Mouse (Mus musculus) layer of hippocampus, adult 9-10 months (tissue): Measurements from ENCODE around the gene Il17ra.

Source experiments
- DNase-seq: peaks from one replicate; pipeline ENCODE4 v3.0.0; 2022; ENCODE audit warnings: low spot score

The Il17ra gene

DNA sequence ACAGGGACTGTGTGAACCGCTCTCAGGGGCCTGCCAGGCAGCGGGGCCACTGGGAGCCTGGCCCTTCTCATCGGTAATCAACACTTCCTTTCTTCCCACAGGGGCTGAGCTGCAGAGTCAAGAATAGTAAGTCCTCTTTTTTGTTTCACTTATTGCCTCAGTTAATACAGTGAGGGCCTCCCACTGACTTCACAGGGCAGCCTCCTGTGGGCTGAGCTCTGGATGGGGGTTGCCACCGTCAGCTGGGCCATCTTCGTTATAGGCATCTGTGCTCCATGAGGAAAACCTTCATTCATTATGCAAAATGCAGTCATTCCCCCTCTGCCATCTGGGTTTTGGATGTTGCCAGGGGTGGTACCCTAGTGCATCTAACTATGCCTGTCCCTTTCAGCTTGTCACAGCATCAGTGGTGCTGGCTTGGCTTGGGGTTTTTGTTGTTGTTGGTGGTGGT, 9.0 kb downstream of the Il17ra start:
- DNase-seq = no peak

DNA sequence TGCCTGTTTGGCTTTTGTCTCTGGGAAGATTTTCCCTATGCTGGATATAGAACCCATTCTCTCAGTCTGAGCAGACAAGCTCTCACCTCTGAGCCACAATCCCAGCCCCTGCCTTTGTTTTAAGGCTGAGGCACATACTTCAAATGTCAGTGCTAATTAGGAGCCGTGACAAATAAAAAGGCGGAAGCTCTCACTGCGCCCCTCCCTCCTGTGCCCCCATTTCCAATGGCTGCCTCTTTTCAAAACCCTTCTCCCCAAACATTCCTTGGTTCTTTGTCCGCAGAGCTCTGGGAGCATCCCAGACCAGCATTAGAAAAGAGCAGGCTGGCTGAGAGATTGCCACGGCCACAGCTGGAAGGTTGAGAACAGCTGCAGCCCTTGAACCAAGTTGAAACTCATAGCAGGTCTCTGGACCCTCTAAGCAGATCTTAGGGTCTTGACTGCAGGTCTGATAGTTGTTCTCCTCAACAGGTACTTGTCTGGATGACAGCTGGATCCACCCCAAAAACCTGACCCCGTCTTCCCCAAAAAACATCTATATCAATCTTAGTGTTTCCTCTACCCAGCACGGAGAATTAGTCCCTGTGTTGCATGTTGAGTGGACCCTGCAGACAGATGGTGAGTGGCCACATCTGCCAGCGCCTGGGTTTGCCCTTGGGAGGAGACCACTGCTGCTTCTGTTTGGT, 9.6 kb downstream of the Il17ra start:
- DNase-seq = no peak

GRCm38 (mm10) chr6:120473427-120473826, 10.4 kb downstream of the Il17ra start:
- DNase-seq = no peak

DNA sequence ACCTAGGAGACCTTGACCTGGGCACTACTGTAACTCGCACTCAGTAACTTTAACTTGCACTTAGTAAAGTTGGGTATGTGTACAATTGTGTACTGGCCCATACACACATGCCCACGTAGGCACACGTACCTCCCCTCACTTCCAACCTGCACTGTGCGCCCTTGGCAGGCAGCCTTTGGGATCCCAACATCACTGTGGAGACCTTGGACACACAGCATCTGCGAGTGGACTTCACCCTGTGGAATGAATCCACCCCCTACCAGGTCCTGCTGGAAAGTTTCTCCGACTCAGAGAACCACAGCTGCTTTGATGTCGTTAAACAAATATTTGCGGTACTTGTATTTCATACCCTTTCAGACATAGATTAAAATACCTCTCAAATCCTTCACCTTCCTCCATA, 12.2 kb downstream of the Il17ra start:
- no peak for DNase-seq

GRCm38 (mm10) chr6:120479302-120479701, 16.3 kb downstream of the Il17ra start:
- no peak for DNase-seq

DNA sequence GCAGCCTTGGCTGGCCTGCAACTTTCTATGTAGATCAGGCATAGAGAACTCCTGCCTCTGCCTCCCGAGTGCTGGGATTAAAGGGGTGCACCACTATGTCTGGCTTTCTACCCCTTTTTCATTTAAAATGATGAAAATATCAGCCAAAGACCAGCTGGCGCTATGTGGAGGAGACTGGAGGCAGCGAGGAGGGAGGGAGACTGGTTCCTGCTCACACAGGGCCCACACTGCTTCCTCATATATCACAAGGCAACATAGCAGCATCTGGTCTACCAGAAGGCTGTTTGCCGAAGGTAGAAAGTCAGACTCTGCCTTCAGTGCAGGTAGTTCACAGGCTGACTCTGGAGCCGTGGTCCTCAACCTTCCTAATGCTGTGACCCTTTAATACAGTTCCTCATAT, 17.3 kb downstream of the Il17ra start:
- DNase-seq = no peak

DNA sequence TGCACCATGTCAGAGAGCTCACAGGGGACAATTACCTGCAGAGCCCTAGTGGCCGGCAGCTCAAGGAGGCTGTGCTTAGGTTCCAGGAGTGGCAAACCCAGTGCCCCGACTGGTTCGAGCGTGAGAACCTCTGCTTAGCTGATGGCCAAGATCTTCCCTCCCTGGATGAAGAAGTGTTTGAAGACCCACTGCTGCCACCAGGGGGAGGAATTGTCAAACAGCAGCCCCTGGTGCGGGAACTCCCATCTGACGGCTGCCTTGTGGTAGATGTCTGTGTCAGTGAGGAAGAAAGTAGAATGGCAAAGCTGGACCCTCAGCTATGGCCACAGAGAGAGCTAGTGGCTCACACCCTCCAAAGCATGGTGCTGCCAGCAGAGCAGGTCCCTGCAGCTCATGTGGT, 18.5 kb downstream of the Il17ra start:
- DNase-seq = no peak

DNA sequence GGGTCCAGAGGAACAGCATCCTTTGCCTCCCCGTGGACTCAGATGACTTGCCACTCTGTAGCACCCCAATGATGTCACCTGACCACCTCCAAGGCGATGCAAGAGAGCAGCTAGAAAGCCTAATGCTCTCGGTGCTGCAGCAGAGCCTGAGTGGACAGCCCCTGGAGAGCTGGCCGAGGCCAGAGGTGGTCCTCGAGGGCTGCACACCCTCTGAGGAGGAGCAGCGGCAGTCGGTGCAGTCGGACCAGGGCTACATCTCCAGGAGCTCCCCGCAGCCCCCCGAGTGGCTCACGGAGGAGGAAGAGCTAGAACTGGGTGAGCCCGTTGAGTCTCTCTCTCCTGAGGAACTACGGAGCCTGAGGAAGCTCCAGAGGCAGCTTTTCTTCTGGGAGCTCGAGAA, 19.0 kb downstream of the Il17ra start:
- DNase-seq = no peak

GRCm38 (mm10) chr6:120482756-120483155, 19.7 kb downstream of the Il17ra start:
- no peak for DNase-seq

GRCm38 (mm10) chr6:120483211-120483626, 20.2 kb downstream of the Il17ra start:
- peak; percentile 66 for DNase-seq

- no peak for DNase-seq
Observed at GRCm38 (mm10) chr6:120485038-120485437, 22.0 kb downstream of the Il17ra start.

DNA sequence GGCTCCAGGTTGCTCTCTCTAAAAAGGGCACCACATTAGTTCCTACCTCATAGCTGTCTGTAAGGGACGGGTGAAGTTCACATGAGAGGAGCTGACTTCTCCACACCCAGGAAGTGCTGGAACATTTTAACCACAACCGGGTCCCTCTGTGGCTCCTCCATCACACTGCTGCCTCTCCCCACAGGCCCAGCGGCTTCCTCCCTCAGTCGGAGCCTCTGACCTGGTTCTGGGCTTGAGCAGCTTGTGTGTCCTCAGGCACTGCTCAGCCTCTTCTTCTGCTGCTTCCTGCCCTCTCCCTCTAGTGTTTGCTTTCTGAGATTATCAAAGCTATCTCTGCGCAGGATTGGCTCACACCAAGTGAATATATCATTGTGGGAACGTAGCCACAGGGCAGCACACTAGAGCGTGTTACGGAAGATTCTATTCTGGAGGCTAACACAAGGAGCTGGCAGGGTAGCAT, 23.0 kb downstream of the Il17ra start:
- DNase-seq = no peak

- DNase-seq = no peak
Observed at GRCm38 (mm10) chr6:120488647-120489046, 25.6 kb downstream of the Il17ra start.

GRCm38 (mm10) chr6:120489461-120489860, 26.4 kb downstream of the Il17ra start:
- no peak for DNase-seq

DNA sequence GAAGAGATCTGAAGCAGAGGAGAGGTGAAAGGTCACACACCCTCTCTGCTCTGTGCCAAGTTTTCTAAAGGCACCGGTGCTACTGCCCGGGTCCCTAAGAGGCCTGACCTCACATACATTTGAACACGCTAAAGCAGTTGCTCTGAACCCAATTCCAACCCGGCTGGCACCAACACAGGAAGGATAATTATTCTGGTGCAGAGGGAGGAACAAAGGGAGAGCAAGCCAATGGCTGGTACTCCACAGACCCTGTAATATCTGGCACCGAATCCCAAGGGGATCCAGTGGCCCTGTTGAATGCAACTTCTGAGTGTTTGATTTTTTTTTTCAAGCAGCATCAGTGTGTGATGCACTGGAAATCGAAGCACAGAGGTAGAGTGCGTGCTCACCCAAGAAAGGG, 28.0 kb downstream of the Il17ra start:
- DNase-seq = no peak

GRCm38 (mm10) chr6:120491862-120492498, 28.9 kb downstream of the Il17ra start:
- DNase-seq = no peak

- DNase-seq = no peak
Observed at GRCm38 (mm10) chr6:120492499-120493373, 29.7 kb downstream of the Il17ra start.

DNA sequence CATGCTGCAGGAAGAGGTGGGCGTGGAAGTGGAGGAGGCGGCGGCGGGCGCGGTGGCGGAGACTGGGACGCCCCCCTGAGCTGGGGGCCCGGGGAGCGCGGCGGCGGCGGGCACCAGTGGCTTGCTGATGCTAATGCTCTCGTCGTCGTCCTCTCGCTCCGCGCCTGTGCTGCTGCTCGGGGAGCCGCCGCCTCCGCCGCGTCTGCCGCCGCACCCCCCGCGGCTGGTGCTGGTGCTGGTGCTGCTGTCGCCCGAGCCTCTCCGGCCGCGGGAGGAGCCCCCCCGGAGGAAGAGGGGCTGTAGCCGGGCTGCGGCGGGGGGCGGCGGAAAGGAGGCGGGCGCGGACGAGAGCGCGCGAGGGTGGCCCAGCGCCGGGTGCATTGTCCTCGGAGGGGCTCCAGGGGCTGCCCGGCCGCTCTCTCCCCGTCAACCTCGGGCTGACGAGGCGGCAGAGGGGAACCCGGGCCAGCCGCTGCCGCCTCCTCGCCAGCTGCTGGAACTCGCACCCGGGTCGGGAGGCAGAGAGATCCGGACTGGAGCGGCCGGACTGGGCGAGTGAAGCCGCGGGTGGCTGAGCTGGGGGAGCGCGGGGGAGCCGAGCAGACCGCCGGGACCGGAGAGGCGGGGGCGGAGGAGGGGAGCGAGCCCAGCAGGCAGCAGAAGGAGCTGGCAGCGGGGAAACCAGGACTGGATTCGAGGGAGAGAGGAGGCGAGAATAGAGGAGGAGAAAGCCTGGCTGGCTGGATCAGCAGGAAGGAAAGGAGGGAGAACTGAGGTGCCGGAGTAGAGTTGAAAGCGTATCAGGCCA, 30.5 kb downstream of the Il17ra start, which contains the start of gene Tmem121b:
TSS of gene Tmem121b (minus strand) at position 434 of the 808 bp plus-strand sequence.
- no peak for DNase-seq

DNA sequence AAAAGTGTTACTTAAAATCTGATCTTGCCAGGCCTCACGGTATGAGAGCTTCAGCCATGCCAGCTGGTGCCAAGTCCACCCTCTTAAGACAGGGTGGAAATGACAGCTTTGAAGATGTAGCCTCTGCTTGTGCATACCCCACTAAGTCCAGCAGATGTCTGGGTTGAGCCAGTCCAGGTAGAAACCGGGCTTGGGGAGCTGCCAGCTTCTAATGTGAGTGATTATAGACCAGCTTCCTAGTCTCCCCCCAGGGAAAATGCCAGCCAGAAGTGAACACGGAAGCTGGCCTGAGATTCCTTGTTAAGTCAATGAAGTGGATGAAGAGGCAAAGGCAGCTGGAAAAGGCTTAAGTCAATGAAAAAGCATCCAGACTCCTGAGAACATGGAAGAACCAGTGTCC, 33.5 kb downstream of the Il17ra start:
- no peak for DNase-seq

GRCm38 (mm10) chr6:120504051-120504450, 41.0 kb downstream of the Il17ra start:
- no peak for DNase-seq

DNA sequence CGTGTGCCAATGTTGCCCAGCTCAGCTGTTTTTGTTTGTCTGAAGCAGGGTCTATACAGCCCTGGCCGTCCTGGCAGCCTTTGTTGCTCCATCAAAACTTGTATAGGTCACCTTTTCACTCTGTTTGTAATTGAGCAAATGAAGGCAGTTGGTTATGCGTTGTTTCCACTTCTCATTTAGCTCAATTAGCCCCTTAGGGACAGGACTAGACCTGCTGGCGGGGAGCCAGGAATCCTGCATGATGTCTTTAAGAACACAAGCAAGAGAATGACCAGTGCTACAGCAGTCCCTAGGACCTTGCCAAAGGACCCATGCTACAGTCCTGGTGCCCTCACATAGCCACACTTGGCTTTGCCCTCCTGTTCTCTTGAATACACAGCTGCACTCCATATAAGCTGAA, 42.5 kb downstream of the Il17ra start:
- DNase-seq = no peak

GRCm38 (mm10) chr6:120508645-120509044, 45.6 kb downstream of the Il17ra start:
- no peak for DNase-seq
